Mouse (Mus musculus): ENCODE data around the gene Ccr4. TPM values are rescaled to one million over a fixed set of nuclear protein-coding genes. Genes with fewer than 3 reads are reported as not detected.

Ccr4 gene
- not detected for total RNA-seq (2021)
- long read RNA-seq, experiment 1 = 0 reads
- long read RNA-seq, experiment 2 = 0 reads

- intact Hi-C loops (cut with DNase I) = no loop called here
- DNase-seq (ENCODE audit: low spot score in 2 of 2) = no peak
Observed at GRCm38 (mm10) chr9:114504816-114505215, at the start of gene Ccr4. Gene Ccr4 (minus strand): TSS chr9:114504916.

DNA sequence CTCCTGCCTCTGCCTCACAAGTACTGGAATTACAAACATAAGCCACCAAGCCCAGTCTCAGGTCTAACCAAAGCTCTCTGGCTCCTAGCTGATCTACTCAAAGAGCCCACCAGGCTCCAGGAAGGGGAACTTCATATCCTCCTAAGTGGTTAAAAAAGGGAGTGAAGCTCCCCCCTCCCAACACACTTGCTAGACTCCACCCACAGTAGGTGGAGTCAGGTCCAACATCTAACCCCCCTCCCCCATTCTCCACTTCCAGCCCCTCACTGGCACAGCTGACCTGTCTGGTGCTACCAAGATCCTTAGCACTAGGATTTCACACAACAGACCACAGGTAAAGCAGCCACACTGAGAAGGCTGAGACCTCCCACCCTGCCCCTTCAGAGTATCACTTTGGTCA is 49.1 kb upstream of the Ccr4 start:
- intact Hi-C loops (cut with DNase I) = no loop called here
- DNase-seq (ENCODE audit: low spot score in 2 of 2) = no peak

GRCm38 (mm10) chr9:114550033-114550432 is 45.3 kb upstream of the Ccr4 start:
- intact Hi-C loops (cut with DNase I) = no loop called here

DNA sequence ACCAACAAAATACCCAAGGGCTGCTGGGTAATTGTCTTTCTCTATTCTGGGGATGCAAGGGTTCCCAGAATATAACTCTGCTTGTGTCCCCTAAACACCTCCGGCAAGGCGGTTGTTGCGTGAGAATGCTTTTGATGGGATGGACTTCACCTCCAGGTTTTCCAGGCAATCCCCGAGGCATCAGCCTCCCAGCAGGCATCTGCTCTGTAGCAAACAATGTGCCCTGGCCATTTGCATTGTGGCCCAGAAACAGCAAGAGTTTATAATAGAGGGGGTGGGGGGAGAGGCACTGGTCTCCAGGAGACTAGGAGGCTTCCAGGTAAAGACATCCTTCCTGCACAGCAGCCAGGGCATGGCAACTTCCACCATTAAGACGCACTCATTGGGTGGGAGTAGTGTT is 44.4 kb upstream of the Ccr4 start:
- DNase-seq (ENCODE audit: low spot score in 2 of 2) = no peak
- intact Hi-C loops (cut with DNase I) = no loop called here

More at GRCm38 (mm10) chr9:114550033-114550432, 45.3 kb upstream of the Ccr4 start:
- no peak for DNase-seq (ENCODE audit: low spot score in 2 of 2)

GRCm38 (mm10) chr9:114548496-114548895 is 43.8 kb upstream of the Ccr4 start:
- intact Hi-C loops (cut with DNase I) = no loop called here
- DNase-seq (ENCODE audit: low spot score in 2 of 2) = no peak

DNA sequence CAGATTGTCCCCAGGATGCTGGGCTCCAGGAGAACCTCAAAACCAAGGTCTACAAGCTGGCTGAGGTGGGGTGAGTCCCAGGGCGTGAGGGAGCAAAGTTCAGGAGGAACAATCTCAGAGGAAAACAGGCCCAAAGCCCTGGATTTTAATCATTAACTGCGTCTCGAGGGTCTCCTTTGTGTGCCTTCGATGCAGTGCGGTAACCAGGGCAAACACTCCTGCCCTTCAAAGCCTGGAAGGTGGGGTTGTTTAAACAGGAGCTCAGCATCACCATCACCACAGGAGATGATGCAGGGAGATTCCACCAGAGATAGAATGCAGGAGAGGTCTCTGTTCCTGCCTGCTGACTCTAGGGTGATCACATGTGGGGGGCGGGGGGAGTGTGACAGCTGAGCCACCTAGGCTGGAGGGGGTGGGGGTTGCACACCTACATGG is 42.9 kb upstream of the Ccr4 start:
- intact Hi-C loops (cut with DNase I) = no loop called here
- DNase-seq (ENCODE audit: low spot score in 2 of 2) = no peak

DNA sequence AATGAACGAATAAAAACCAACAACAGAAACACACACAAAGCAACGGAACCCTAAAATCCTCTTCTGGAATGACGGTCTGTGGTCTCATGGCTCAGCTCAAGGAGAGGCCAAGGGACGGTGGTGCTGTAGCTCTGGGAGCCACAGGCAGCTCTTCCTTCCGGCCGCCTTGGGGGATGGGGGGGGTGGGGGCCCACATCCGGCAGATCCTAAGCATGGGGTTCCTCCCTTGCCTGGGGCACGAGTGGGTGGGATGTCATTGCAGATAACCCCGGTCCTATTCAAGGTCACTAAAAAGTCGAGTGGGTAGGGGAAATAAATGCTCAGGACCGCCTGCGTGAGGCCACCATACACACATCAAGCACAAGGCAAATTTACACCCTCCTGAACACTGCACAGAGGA is 42.0 kb upstream of the Ccr4 start:
- intact Hi-C loops (cut with DNase I) = no loop called here
- no peak for DNase-seq (ENCODE audit: low spot score in 2 of 2)

DNA sequence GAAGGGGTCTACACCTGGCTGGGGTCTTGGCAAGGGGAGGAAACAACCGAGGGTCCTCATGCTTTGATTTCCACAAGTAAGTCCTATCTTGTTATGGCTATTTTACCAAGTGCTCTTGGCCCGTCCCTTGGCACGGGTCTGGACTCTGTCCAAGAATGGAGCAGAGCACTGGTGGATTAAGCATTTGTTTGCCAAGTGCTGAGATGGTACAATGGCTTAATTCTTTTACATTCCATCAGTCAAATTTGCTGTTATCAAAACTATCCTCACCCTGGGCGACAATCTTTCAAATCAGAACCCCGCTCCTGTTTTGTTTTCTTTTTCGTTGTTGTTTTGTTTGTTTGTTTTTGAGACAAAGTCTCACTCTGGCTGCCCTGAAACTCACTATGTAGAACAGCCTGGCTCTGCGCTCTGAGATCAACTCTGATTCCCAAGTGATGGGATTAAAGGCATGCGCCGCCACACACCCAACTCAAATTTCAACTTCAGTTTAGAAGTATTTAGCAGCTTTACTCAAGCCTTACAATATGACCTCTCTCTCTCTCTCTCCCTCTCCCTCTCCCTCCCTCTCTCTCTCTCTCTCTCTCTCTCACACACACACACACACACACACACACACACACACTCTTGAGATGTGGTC is 40.2 kb upstream of the Ccr4 start:
- intact Hi-C loops (cut with DNase I) = no loop called here
- no peak for DNase-seq (ENCODE audit: low spot score in 2 of 2)

GRCm38 (mm10) chr9:114543882-114544753 is 39.4 kb upstream of the Ccr4 start:
- intact Hi-C loops (cut with DNase I) = no loop called here

DNA sequence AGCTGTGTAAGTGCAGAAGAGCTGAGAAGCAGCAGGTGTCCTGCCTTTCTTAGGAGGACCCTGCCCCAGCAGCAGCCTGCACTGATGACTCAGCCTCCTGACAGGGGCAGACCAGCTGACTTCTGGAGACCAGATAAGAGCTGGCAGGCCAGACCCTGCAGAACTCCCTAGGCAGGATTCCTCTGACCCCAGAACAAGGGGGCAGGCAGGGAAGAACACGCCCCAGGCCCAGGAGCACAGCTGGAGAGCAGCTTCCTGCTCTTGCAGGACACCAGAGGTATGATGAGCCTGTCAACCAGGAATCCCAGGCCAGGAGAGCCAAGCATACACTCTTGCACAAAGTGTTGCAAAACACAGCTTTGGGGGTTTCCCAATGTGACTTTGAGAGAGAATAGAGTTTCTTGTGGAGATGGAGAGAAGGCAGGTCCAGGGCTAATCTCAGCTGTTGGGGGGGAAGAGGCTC is 36.6 kb upstream of the Ccr4 start:
- no peak for DNase-seq (ENCODE audit: low spot score in 2 of 2)
- intact Hi-C loops (cut with DNase I) = no loop called here

More at GRCm38 (mm10) chr9:114543882-114544753, 39.4 kb upstream of the Ccr4 start:
- DNase-seq (ENCODE audit: low spot score in 2 of 2) = no peak

- no peak for DNase-seq (ENCODE audit: low spot score in 2 of 2)
- intact Hi-C loops (cut with DNase I) = no loop called here
Observed at GRCm38 (mm10) chr9:114538996-114539563, 34.4 kb upstream of the Ccr4 start.

DNA sequence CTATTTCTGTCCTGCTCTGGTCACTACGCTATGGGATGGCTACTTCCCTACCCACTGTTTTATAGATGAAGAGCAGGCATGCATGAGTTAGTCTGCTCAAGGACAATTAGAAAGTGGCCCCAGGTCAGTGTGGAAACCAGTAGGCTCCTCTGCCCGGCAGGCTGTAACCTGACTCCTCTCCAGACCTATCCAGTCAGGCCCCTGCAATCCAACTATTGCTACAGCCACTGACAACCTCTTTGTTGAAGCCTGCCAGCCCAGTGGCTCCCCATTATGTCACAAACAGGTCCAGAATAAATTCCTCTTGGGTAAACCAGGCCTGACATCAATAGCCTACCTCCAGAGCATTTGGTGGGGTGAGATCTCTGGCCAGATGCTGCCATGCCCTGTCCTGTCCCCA is 31.9 kb upstream of the Ccr4 start:
- DNase-seq (ENCODE audit: low spot score in 2 of 2) = no peak
- intact Hi-C loops (cut with DNase I) = no loop called here

GRCm38 (mm10) chr9:114534747-114535517 is 30.2 kb upstream of the Ccr4 start:
- intact Hi-C loops (cut with DNase I) = no loop called here
- DNase-seq (ENCODE audit: low spot score in 2 of 2) = peak; percentile 13 to 15

- intact Hi-C loops (cut with DNase I) = no loop called here
Observed at GRCm38 (mm10) chr9:114533848-114534247, 29.1 kb upstream of the Ccr4 start.

GRCm38 (mm10) chr9:114531276-114531675 is 26.6 kb upstream of the Ccr4 start:
- DNase-seq (ENCODE audit: low spot score in 2 of 2) = no peak
- intact Hi-C loops (cut with DNase I) = no loop called here

More at GRCm38 (mm10) chr9:114533848-114534247, 29.1 kb upstream of the Ccr4 start:
- DNase-seq (ENCODE audit: low spot score in 2 of 2) = no peak

DNA sequence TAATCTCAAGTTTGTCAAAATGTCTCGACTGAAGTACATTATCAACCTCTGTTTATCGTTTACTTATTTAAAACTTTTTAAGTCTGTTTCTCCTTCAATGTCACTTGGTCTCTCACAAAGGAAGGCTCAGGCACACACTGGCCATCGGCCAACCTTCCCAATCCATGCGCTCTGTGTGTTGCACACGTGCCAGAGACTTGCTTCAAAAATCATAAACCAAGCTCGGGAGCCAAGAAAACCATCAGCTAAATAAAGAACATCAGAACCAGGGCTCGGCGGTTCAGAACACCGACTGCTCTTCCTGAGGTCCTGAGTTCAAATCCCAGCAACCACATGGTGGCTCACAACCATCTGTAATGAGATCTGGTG is 23.9 kb upstream of the Ccr4 start:
- intact Hi-C loops (cut with DNase I) = no loop called here
- DNase-seq (ENCODE audit: low spot score in 2 of 2) = peak in 1 of 2 experiments; percentile 19

GRCm38 (mm10) chr9:114527992-114528679 is 23.4 kb upstream of the Ccr4 start:
- intact Hi-C loops (cut with DNase I) = no loop called here
- no peak for DNase-seq (ENCODE audit: low spot score in 2 of 2)

GRCm38 (mm10) chr9:114527085-114527484 is 22.4 kb upstream of the Ccr4 start:
- DNase-seq (ENCODE audit: low spot score in 2 of 2) = no peak
- intact Hi-C loops (cut with DNase I) = no loop called here

DNA sequence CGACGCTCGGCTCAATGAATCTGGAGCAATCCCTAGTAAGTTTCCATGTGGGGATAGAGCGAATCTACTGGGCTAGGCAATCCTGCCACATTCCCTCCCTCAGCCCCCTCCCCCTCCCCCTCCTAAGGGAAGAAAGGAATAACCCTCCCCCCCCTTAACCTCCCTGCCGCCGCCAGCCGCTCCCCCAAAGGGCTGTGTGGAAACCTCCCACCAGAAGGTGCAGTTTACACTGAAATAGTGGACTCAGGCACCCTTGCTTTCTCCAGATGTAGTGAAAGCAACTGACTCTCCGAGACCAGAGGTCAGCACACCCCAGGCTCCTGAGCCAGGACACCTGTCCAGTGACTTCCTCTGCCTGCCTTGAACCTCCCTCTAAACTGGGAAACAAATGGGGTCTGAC is 21.9 kb upstream of the Ccr4 start:
- intact Hi-C loops (cut with DNase I) = no loop called here
- no peak for DNase-seq (ENCODE audit: low spot score in 2 of 2)

All from left cerebral cortex, postnatal 14 days (tissue).